Mouse (Mus musculus): ENCODE data around the gene Trmt13. TPM values are rescaled to one million over a fixed set of nuclear protein-coding genes. Genes with fewer than 3 reads are reported as not detected.
"Not testable (repeated sequence)": the region's sequence is repeated elsewhere in the genome, so short reads cannot be mapped to it uniquely, and the experiment has no call there.

Gene Trmt13
- 26.6 and 29.1 TPM in 2 replicates for polyA plus RNA-seq (2015; fragmentation: Nextera tagmentation; extraction: Ambion mirVana)

DNA sequence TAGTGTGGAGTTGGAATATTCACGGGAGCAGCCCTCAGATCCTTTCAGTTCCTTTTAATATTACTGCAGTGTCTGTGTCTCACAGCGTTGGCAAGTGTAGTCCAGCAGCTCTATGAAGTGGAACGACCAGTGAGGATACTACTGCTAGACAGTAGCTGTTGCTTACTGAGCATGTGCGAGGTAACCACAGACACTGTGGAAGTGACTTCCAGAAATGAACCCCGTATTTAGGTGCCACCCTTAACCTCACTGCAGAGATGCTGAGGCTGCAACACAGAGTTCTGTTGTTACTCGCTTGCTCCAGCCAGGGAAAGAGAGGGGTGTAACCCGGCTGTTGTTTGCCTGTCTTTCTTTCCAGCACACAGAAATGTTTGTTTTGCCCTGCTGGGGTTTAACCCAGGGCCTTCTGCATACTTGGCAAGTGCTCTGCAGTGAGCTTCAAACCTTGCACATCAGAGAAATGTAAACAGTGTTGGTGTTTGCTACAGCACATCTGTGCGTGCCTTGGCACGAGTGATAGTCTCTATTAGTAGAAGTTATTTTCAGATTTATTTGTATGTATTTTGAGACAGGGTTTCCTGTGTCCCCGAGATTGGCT is at the start of gene Trmt13:
TSS of gene Trmt13 (minus strand) at position 293 of the 598 bp plus-strand sequence.
- Histone ChIP-seq H3K27me3 (replicated peaks) (no peaks in the 10 kb centered on the region), H3K9ac (replicated peaks) (no peak within 1 kb of the TSS), H3K27ac (replicated peaks) (no peak within 1 kb of the TSS), H3K4me3 (replicated peaks) (no peak within 1 kb of the TSS), H3K36me3 (peaks cover 25% of the 10 kb centered on the region), H3K4me1 (no peaks in the 10 kb centered on the region), H3K4me2 (no peak within 1 kb of the TSS), H3K9me3 (replicated peaks) (no peaks in the 10 kb centered on the region)
- ATAC-seq (ENCODE audit: low FRiP score), result no peak
- WGBS, result 83% methylated on average over 10 of the region's 10 CpGs

DNA sequence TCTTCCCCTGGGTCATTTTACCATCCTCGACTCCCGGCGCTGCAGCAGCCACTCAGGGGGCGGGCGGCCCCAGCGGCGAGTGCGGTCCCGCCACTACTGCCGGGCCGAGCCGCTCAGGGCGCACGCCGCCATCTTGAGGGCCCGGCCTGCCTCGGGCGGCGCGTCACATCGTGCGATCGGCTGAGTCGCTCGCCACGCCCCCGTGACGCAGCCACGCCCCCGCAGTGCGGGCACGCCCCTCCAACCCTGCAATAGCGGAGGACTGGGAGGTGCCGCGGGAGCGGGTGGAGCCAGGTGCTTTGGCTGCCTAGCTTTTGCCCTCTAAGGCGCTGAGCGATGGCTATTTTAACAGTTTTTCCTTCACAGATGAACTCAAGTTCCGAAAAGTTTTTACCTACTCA is 48.1 kb upstream of the Trmt13 start, which contains the start of gene Mfsd14a:
TSS of gene Mfsd14a (minus strand) at position 215 of the 401 bp plus-strand sequence.
- Histone ChIP-seq H3K4me1 (peaks cover 34% of the 10 kb centered on the region), H3K9me3 (replicated peaks) (no peaks in the 10 kb centered on the region), H3K9ac (replicated peaks) (peak within 1 kb of the TSS; percentile 94), H3K27ac (replicated peaks) (peak within 1 kb of the TSS; percentile 95), H3K36me3 (no peaks in the 10 kb centered on the region), H3K27me3 (replicated peaks) (no peaks in the 10 kb centered on the region), H3K4me3 (replicated peaks) (peak within 1 kb of the TSS; percentile 92), H3K4me2 (peak within 1 kb of the TSS; percentile 68)
- peak; percentile 99 for ATAC-seq (ENCODE audit: low FRiP score)
- 0% methylated on average over 39 of the region's 39 CpGs for WGBS

- no peaks in the 10 kb centered on the region for H3K27me3 ChIP-seq (replicated peaks)
- WGBS, result under 1% methylated on average over 63 of the region's 68 CpGs
- peak overlapping the region; percentile 68 for H3K4me2 ChIP-seq
Observed at GRCm38 (mm10) chr3:116661870-116662414, 47.6 kb upstream of the Trmt13 start.

GRCm38 (mm10) chr3:116661288-116661869 is 47.0 kb upstream of the Trmt13 start:
- ATAC-seq (ENCODE audit: low FRiP score), result 0 out of 2 replicates have a peak, but pooled peaks have one; percentile 1
- Histone ChIP-seq H3K27me3 (replicated peaks) (no peaks in the 10 kb centered on the region), H3K27ac (replicated peaks) (peak overlapping the region; percentile 95), H3K9ac (replicated peaks) (peak overlapping the region; percentile 94), H3K4me3 (replicated peaks) (peak overlapping the region; percentile 92), H3K4me2 (peak overlapping the region; percentile 68), H3K9me3 (replicated peaks) (no peaks in the 10 kb centered on the region), H3K4me1 (peaks cover 43% of the 10 kb centered on the region), H3K36me3 (no peaks in the 10 kb centered on the region)
- 6% methylated on average over 16 of the region's 16 CpGs for WGBS

More at GRCm38 (mm10) chr3:116661870-116662414, 47.6 kb upstream of the Trmt13 start:
- Histone ChIP-seq H3K4me3 (replicated peaks) (peak overlapping the region; percentile 92), H3K27ac (replicated peaks) (peak overlapping the region; percentile 95), H3K4me1 (peaks cover 39% of the 10 kb centered on the region), H3K9ac (replicated peaks) (peak overlapping the region; percentile 94), H3K9me3 (replicated peaks) (no peaks in the 10 kb centered on the region), H3K36me3 (no peaks in the 10 kb centered on the region)
- peak; percentile 87 for ATAC-seq (ENCODE audit: low FRiP score)

DNA sequence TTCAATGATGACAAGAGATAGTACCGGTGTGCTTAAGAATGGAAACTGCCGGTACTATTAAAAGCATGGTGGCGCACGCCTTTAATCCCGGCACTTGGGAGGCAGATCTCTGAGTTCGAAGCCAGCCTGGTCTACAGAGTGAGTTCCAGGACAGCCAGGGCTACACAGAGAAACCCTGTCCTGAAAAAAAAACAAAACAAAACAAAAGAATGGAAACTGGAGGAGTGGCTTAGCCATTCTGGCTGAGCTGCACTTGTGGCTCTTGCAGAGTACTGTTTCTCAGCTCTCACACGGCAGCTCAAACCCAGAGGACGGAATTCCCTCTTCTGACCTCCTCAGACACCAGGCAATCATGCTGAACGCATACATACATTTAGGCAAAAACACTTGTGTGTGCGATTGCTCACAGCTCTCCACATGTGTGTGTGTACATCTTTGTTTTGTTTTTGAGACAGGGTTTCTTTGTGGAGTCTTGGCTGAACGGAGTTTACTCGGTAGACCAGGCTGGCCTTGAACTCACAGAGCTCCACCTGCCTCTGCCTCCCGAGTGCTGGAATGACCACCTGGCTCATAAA is 45.6 kb upstream of the Trmt13 start:
- Histone ChIP-seq H3K36me3 (no peaks in the 10 kb centered on the region), H3K9me3 (replicated peaks) (no peaks in the 10 kb centered on the region), H3K4me2 (peak overlapping the region; percentile 68), H3K4me3 (replicated peaks) (no peak overlapping the region; the same call in 1 of the 2 replicates), H3K4me1 (peaks cover 46% of the 10 kb centered on the region), H3K27ac (replicated peaks) (no peak overlapping the region), H3K27me3 (replicated peaks) (no peaks in the 10 kb centered on the region), H3K9ac (replicated peaks) (no peak overlapping the region)
- WGBS, result 81% methylated on average over 13 of the region's 13 CpGs
- ATAC-seq (ENCODE audit: low FRiP score), result no peak

GRCm38 (mm10) chr3:116658928-116659565 is 44.7 kb upstream of the Trmt13 start:
- no peak overlapping the region for H3K9ac ChIP-seq (replicated peaks)
- WGBS, result 78% methylated on average over 15 of the region's 15 CpGs
- H3K4me1 ChIP-seq, result peaks cover 46% of the 10 kb centered on the region
- no peak overlapping the region for H3K27ac ChIP-seq (replicated peaks)
- no peak for ATAC-seq (ENCODE audit: low FRiP score)
- H3K4me3 ChIP-seq (replicated peaks), result no peak overlapping the region
- H3K27me3 ChIP-seq (replicated peaks), result no peaks in the 10 kb centered on the region
- H3K4me2 ChIP-seq, result no peak overlapping the region
- H3K36me3 ChIP-seq, result no peaks in the 10 kb centered on the region
- H3K9me3 ChIP-seq (replicated peaks), result no peaks in the 10 kb centered on the region

DNA sequence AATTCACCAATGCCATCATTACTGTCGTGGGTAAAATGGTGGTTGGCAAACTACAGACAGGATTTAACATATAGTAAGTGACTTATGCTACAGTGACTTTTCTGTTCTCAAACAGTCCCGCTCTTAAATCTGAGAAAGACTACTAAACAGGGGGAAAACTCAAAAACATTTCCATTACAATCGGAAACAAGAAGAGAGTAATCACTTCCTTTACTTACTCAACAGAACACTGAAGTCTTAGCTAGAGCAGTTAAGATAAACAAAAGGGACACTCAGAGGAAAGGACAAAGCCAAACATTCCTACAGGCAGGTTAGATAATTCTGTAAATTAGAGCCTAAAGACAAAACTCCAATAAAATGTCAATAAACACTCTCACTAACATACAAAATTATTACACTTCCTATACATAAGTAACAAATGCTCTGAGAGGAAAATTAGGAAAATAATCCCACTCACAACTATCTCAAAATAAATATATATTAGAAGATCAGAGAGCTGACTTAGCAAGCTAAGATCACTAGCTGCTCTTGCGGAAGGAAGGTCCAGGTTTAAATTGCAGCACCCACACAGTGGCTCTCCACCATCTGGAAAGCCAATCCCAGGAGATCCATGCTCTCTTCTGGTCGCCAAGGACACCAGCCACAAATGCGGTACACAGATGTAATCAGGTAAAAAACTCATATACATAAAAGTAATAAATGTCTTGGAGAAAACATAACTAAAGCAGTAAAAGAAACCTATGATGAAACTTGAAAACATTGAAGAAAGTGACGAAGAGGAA is 42.0 kb upstream of the Trmt13 start:
- WGBS, result 66% methylated on average over 7 of the region's 7 CpGs
- Histone ChIP-seq H3K4me2 (no peak overlapping the region), H3K9ac (replicated peaks) (no peak overlapping the region), H3K4me3 (replicated peaks) (no peak overlapping the region), H3K27ac (replicated peaks) (no peak overlapping the region), H3K27me3 (replicated peaks) (no peaks in the 10 kb centered on the region), H3K36me3 (no peaks in the 10 kb centered on the region), H3K4me1 (peaks cover 50% of the 10 kb centered on the region), H3K9me3 (replicated peaks) (no peaks in the 10 kb centered on the region)
- no peak for ATAC-seq (ENCODE audit: low FRiP score)

DNA sequence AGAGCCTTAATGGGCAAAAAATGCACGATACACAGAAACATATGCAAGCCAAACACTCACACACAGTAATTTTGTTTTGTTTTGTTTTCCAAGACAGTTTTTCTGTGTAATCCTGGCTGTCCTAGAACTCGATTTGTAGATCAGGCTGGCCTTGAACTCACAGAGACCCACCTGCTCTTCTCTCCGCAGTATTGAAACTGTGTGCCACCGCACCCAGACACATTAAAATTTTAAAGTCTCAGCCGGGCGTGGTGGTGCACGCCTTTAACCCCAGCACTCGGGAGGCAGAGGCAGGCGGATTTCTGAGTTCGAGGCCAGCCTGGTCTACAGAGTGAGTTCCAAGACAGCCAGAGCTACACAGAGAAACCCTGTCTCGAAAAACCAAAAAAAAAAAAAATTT is 39.7 kb upstream of the Trmt13 start:
- H3K36me3 ChIP-seq; H3K27ac ChIP-seq (replicated peaks); H3K27me3 ChIP-seq (replicated peaks); H3K4me3 ChIP-seq (replicated peaks); ATAC-seq (ENCODE audit: low FRiP score); H3K9me3 ChIP-seq (replicated peaks); H3K4me2 ChIP-seq; H3K9ac ChIP-seq (replicated peaks): not testable (repeated sequence)
- peaks cover 27% of the 10 kb centered on the region for H3K4me1 ChIP-seq
- 94% methylated on average over 11 of the region's 11 CpGs for WGBS

DNA sequence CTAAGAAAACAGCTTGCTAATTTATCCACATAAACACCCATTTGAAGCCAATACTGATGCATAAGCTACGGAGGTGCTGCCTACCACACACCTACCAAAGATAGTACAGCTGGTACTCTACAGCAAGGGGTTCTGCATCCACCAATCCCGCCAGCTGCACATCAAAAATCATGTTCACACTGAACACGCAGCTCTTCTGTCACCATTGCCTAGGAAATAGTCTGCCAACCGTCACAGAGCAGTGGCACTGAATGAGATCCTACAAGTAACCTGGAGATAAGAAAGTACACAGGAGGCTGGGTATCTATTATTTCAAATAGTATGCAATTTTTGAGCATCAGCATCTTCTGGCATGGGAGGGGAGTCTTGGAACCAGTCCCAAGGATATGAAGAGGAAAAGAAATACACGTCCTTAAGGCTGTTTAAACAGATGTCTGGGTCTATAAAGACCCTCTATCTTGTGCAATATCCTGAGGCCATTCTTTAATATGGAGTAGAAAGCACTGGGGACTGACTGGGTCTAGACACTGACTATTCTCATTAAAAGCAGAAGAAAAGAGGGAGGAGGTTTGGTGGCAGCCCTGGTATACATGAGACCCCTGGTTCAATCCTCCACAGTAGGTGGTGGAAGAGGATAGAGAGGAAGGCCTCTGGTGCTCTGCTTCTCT is 39.0 kb upstream of the Trmt13 start:
- H3K4me3 ChIP-seq (replicated peaks), result no peak overlapping the region
- no peak overlapping the region for H3K4me2 ChIP-seq
- 67% methylated on average over 5 of the region's 5 CpGs for WGBS
- 0 out of 2 replicates have a peak overlapping the region, but pooled peaks have one; percentile 2 for H3K27ac ChIP-seq (replicated peaks)
- H3K27me3 ChIP-seq (replicated peaks), result no peaks in the 10 kb centered on the region
- no peak overlapping the region for H3K9ac ChIP-seq (replicated peaks)
- no peak for ATAC-seq (ENCODE audit: low FRiP score)
- no peaks in the 10 kb centered on the region for H3K9me3 ChIP-seq (replicated peaks)
- H3K4me1 ChIP-seq, result peaks cover 23% of the 10 kb centered on the region
- peaks cover 8% of the 10 kb centered on the region; the same call in 1 of the 2 replicates for H3K36me3 ChIP-seq

DNA sequence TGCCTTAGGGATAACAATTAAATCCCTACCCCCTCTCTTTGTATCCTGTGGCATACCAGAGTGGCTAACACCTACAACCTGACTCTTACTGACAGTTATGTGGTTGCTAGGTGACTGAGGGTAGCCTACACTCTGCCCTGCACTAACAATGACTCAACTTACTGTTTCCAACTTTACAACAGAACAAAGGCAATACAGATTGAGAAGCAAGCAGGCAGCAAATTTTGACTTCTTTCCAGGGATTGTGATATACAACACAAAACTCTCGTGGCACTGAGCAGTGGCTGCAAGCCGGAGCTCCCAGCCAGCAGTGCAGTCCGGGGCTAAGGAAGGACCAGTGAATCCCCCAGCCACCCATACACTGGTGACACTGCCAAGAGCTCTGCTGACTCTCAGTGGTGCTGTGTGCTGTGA is 37.7 kb upstream of the Trmt13 start:
- ATAC-seq (ENCODE audit: low FRiP score), result no peak
- no peak overlapping the region for H3K27ac ChIP-seq (replicated peaks)
- peaks cover 12% of the 10 kb centered on the region; the same call in 1 of the 2 replicates for H3K36me3 ChIP-seq
- WGBS, result 44% methylated on average over 3 of the region's 3 CpGs
- H3K27me3 ChIP-seq (replicated peaks), result no peaks in the 10 kb centered on the region
- peaks cover 20% of the 10 kb centered on the region for H3K4me1 ChIP-seq
- H3K4me3 ChIP-seq (replicated peaks), result no peak overlapping the region
- H3K4me2 ChIP-seq, result no peak overlapping the region
- no peaks in the 10 kb centered on the region for H3K9me3 ChIP-seq (replicated peaks)
- H3K9ac ChIP-seq (replicated peaks), result no peak overlapping the region

Data from neural tube, embryonic 15.5 days (tissue).